Mouse (Mus musculus) retina, adult 2 months (tissue): Measurements from ENCODE around the gene Aox1.
"Not testable (repeated sequence)": the region's sequence is repeated elsewhere in the genome, so short reads cannot be mapped to it uniquely, and the experiment has no call there.

ENCODE experiments used
- DNase-seq: peaks from one replicate; pipeline ENCODE4 v3.0.0-alpha.2; 2012; ENCODE audit warnings: low read depth, low spot score

Aox1 gene

GRCm38 (mm10) chr1:58029636-58030117 lies at the start of gene Aox1:
Gene Aox1 (plus strand): TSS chr1:58029931.
- no peak for DNase-seq

DNA sequence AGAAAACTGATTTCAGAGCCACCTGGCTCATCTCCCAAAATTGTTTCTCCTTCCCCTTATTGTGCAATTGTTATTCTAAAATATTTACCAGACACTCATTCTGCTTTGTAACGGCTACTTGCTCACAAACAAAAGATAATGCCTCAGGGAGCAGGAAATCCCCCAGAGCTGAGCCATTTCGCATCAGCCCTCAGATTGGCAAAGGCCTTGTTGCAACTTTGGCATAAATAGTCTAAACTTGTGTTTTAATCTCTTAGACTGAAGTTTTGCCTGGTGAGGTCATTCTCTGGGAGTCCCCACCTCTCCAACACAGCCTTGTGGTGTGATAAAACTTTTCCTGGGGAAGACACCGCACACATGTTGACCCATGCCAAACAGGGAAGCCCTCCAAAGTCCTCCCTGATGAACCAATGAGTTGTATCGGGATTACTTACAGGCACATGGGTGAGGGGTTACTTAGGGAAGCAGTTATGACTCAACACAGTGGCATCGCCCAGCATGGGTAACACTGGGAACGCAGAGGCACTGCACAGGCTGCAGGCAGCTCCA lies 40.6 kb upstream of the Aox1 start:
- DNase-seq: no peak

- DNase-seq: no peak
Observed at GRCm38 (mm10) chr1:57991277-57991676, 38.5 kb upstream of the Aox1 start.

- peak; percentile 88 for DNase-seq
Observed at GRCm38 (mm10) chr1:57995432-57996132, 34.1 kb upstream of the Aox1 start, which contains the start of gene Sgo2a. Gene Sgo2a (plus strand): TSS chr1:57995971.

- no peak for DNase-seq
Observed at GRCm38 (mm10) chr1:57996133-57996615, 33.6 kb upstream of the Aox1 start.

- no peak for DNase-seq
Observed at GRCm38 (mm10) chr1:57998146-57998545, 31.6 kb upstream of the Aox1 start.

DNA sequence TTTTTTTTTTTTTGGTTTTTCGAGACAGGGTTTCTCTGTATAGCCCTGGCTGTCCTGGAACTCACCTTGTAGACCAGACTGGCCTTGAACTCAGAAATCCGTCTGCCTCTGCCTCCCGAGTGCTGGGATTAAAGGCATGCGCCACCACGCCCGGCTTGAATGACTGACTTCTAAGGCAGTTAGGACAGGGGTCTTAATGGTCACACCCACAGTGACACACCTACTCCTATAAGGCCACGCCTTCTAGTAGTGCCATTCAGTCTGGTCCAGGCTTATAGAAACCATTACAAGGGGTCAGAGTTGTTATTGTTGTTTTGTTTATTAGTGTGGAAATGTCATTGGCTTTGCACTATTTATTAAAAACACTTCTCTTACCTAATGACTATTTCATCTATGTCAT lies 23.3 kb upstream of the Aox1 start:
- DNase-seq: not testable (repeated sequence)

- DNase-seq: no peak
Observed at GRCm38 (mm10) chr1:58018856-58019255, 10.9 kb upstream of the Aox1 start, which contains the start of gene Kctd18. Gene Kctd18 (minus strand): TSS chr1:58018956.

- DNase-seq: no peak
Observed at GRCm38 (mm10) chr1:58027707-58028106, 2.0 kb upstream of the Aox1 start.

DNA sequence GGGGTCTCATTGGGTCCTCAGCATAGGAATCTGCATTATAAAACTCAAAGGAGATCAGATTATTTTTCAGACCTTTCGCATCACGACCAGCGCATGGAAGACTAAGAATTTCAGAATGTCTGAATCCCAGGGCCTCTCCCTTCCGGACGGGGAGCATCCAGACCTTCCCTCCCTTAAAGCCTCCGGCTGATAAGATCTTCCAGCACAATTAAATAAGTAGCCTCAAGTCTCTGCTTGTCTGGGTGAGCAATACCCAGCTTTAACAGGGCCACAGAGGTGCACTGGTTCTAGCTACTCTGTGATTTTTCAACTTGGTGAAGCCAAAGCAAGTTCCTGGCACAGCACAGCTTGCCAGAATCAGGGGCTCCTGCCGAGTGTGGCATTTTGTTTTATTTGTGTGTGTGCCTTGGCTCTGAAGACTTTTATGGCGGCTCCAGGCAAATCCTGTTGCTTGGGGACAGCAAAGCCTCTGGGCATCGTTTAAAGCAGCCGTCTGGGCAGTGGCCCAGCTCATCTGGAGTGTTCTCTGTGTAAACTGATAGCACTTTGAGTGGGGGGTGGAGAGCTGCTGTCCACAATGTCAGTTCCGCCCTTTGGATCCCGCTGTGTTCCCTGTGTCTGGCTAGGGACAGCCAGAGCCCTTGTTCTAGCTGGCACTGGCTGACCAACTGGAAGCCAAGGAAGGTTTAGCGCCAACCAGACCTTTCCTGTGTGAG lies 583 bp downstream of the Aox1 start:
- no peak for DNase-seq

- DNase-seq: no peak
Observed at GRCm38 (mm10) chr1:58031160-58031769, 1.5 kb downstream of the Aox1 start.

DNA sequence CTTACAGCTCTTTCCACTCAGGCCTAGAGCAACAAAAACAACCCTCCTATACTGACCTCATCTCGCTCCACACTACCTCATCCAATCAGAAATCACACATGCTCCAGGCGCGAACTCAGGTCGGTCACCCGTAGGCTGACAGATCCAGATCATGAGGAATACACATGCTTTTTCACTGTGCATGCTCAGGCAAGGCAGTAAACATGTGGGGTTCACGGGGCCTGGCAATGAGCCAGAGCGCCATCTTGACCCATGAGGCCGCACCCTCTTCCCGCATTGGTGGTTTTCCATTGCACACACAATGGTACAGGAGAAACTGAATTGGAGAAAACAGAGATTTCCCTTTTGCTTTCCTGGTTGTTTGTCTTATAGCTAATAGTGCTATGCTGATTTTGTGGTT lies 7.6 kb downstream of the Aox1 start:
- DNase-seq: not testable (repeated sequence)

DNA sequence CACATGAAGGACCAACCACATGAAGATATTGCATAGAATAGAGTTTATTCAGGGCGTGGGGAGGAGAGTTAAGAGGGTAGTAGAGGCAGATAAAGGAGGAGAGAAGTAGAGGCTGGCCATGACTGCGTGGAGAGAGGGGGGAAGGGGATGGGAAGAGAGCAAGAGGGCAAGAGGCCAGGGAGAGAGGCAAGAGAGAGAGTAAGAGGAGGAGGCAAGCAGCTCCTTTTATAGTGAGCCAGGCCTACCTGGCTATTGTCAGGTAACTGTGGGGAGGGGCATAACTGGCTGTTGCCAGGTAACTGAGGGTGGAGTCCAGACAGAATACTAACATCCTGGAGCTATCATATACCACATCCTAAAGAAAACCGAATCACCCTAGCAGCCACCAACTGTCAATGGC lies 15.3 kb downstream of the Aox1 start:
- no peak for DNase-seq

DNA sequence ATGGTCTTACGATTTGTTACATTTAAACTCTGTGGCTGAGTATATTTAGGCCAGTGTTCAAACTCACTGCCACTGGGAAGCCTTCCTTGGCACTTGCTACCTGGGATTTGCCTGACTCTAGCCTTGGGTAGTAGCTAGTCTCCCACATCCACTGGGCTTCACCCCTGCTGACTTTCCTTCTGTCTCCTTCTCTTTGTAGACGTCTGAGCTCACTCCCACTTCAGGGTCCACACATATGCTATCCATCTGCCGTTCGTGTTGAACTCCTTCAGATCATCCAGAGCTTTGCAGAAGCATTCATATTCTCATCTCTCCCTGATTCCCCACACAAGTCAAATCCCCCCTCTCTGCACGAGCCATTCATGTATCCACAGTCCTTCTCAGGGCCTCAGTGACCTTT lies 15.8 kb downstream of the Aox1 start:
- no peak for DNase-seq

- no peak for DNase-seq
Observed at GRCm38 (mm10) chr1:58046721-58047290, 17.1 kb downstream of the Aox1 start.

DNA sequence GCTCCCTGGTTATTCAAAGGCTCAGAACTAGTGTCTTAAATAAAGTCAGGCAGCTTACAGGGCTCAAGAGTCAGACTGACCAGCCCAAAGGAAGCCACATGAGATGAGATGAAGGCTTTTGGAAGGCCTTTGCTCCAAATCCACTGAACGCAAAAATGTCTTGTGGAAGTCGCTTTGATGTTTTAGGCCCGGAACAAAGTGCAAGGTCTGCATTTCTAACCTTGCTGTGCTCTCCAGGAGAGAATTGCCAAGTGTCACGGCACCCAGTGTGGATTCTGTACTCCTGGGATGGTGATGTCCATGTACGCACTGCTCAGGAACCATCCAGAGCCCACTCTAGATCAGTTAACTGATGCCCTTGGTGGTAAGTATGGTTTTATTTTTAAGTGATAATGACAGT lies 19.4 kb downstream of the Aox1 start:
- DNase-seq: no peak

DNA sequence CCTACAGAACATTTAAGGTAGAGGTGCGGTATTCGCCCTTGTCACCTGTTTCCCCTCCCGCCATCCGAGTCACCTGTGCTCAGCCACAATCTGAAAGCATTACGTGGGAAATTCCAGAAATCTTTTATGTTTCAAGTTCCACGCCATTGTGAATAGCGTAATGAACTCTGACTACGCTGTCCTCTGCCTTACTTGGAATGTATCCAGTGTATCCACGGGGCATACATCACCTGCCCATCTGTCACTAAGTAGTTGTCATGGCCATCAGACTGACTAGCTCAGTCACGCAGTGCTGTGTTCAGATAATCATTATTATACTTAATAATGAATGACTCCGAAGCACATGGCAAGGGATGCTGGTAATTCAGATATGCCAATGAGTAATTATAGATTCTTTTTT lies 25.9 kb downstream of the Aox1 start:
- DNase-seq: no peak

DNA sequence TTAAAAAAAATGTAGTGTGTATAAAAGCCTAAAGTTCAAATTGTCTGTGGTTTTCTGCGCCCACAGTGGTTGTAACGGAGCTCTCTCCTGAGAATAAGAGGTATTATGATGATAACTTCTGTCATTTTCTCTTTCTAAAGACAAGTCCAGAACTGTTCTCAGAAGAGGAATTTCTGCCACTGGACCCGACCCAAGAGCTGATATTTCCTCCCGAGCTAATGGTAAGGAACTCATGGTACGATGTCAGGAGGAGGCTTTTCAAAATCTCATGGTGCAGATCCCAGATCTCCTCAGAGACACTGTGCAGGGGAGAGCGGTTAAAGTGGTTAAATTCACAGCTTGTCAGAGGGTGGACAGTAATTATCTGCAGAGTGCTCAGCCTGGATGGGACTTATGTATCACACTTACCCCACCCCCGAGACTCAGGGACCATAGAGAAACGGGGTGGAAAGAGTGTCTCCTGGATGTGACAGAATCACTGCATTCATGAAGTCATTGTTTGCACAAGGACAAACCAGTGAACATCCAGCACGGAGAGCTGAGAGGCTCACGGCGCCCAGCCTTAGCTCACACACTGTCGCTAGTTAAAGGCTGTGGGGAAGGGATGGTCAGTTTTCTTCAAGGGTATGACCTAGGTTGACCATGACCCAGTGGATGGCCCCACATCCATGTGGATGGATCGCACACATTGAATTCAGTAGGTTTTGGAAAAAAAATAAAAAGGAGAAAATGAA lies 26.5 kb downstream of the Aox1 start:
- no peak for DNase-seq

GRCm38 (mm10) chr1:58056939-58057338 lies 27.2 kb downstream of the Aox1 start:
- DNase-seq: no peak

- DNase-seq: no peak
Observed at GRCm38 (mm10) chr1:58058846-58059245, 29.1 kb downstream of the Aox1 start.

- DNase-seq: no peak
Observed at GRCm38 (mm10) chr1:58062131-58062530, 32.4 kb downstream of the Aox1 start.
